Mouse (Mus musculus) hindbrain, embryonic 13.5 days (tissue): ENCODE results near the gene Ndrg2. TPM values are rescaled to one million over a fixed set of nuclear protein-coding genes. Genes with fewer than 3 reads are reported as not detected.

Experiments
- ATAC-seq: fragments of 200-750 bp; cut with Nextera tagmentation; 2 replicates; pipeline ENCODE4 v1.8.0; 2017; ENCODE audit warnings: moderate TSS enrichment; ENCODE audit not compliant: low FRiP score
- H3K27ac ChIP-seq: fragments of 300-500 bp; sonication (generic); 2 replicates; pipeline ENCODE4 v1.5.1; 2015; ENCODE audit warnings: inconsistent platforms, mild to moderate bottlenecking, moderate library complexity
- H3K27me3 ChIP-seq: fragments of 300-500 bp; sonication (generic); 2 replicates; pipeline ENCODE4 v1.6.1; 2015; ENCODE audit warnings: mild to moderate bottlenecking, inconsistent platforms
- H3K36me3 ChIP-seq: fragments of 300-500 bp; sonication (generic); 2 replicates; pipeline ENCODE4 v1.6.1; 2015; ENCODE audit warnings: mild to moderate bottlenecking, inconsistent platforms
- H3K4me1 ChIP-seq: fragments of 300-500 bp; sonication (generic); replicated peaks from 2 replicates; pipeline ENCODE4 v1.6.1; 2015; ENCODE audit warnings: inconsistent platforms
- H3K4me2 ChIP-seq: fragments of 300-500 bp; sonication (generic); 2 replicates; pipeline ENCODE4 v1.6.1; 2015; ENCODE audit warnings: inconsistent platforms, mild to moderate bottlenecking, moderate library complexity
- H3K4me3 ChIP-seq: fragments of 300-500 bp; sonication (generic); 2 replicates; pipeline ENCODE4 v1.5.1; 2015; ENCODE audit warnings: mild to moderate bottlenecking, inconsistent platforms
- H3K9ac ChIP-seq: fragments of 300-500 bp; sonication (generic); 2 replicates; pipeline ENCODE4 v1.6.1; 2015; ENCODE audit warnings: mild to moderate bottlenecking, inconsistent platforms
- H3K9me3 ChIP-seq: fragments of 300-500 bp; sonication (generic); 2 replicates; pipeline ENCODE4 v1.6.1; 2016; ENCODE audit warnings: inconsistent platforms
- WGBS: fragments of 180-500 bp; shearing (Covaris S2); methylation state at CpG from one replicate; pipeline ENCODE4 v1.1.7; 2015; 5-methylcytosine and 5-hydroxymethylcytosine counted together
- polyA plus RNA-seq: library from polyadenylated mRNA; unstranded; fragments of >200 nt; fragmentation: Nextera tagmentation; extraction: Ambion mirVana; gene quantifications from 2 replicates; pipeline ENCODE4 v1.2.1, GENCODE M21; 2015

Ndrg2 gene
- polyA plus RNA-seq, result 108 and 144 TPM in 2 replicates

DNA sequence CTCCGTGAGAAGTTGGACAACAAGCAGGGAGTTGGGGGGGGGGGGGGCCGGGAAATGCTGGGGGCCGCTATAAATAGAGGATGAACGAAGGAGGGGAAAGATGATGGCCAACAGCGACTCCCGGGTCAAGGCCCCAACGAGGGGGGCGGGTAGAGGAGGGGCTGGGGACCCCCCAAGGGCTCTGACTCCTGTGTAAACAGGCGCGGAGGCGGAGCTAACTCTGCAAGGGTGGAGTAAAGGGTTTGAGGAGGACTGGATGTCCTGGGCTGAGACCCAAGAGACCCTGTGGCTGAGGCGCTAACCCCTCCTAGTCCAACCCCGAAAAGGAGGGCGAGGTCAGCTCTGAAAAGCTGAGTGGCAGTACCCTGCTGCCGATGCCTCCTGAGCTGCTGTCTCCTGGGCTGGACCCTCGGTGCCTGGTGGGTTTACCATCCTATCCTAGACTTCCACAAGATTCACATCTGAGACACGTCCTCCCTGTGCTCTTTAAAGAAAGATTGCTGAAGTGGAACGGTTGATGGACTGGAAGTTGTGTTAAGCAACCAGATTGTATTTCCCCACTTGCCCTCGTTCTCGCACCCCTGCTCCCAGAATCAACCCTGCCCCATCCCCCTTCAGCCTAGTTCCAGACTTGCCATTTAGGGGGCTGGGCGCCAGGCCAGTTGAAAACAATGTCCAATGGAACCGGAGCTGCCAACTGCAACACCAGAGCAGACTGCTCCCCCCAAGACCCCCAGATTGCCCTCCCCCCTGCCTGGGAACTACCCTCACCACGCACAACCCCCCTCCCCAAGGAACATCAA lies at the start of gene Ndrg2:
TSS of gene Ndrg2 (minus strand) at position 199 of the 803 bp plus-strand sequence.
- Histone ChIP-seq H3K36me3 (no peaks in the 10 kb centered on the region), H3K9me3 (no peaks in the 10 kb centered on the region), H3K27ac (peak within 1 kb of the TSS; percentile 81), H3K27me3 (peaks cover 24% of the 10 kb centered on the region), H3K4me2 (peak within 1 kb of the TSS; percentile 98), H3K4me1 (peaks cover 23% of the 10 kb centered on the region), H3K4me3 (peak within 1 kb of the TSS; percentile 64), H3K9ac (peak within 1 kb of the TSS; percentile 83)
- WGBS, result 2% methylated on average over 21 of the region's 23 CpGs
- ATAC-seq, result peak; percentile 78

- H3K36me3 ChIP-seq, result no peaks in the 10 kb centered on the region
- no peaks in the 10 kb centered on the region for H3K4me1 ChIP-seq
- whole genome bisulfite sequencing, result 85% methylated on average over 2 of the region's 2 CpGs
- no peak overlapping the region for H3K27ac ChIP-seq
- H3K4me3 ChIP-seq, result no peak overlapping the region
- no peaks in the 10 kb centered on the region for H3K9me3 ChIP-seq
- no peaks in the 10 kb centered on the region for H3K27me3 ChIP-seq
- no peak overlapping the region for H3K9ac ChIP-seq
- no peak for ATAC-seq
- H3K4me2 ChIP-seq, result no peak overlapping the region
Measured at GRCm38 (mm10) chr14:51960316-51960715, 46.4 kb upstream of the Ndrg2 start.

DNA sequence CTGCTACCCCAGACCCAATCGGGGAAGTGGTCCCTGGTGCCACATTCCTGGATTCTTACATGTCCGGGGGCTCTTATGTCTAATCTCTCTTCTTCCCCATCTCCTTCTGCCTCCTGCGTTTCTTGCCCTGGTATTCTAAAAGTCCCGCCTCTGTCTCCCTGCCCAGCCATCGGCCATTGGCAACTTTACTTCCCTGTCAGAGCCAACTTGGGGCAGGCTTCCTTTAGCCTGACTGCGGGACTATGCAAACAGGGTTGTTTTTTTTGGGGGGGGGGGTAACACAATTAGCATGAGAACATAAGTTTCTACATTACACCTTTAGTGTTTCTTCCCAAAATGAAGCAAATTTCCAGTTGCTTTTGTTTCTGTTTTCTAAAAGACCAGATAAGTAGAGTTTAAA lies 29.4 kb upstream of the Ndrg2 start:
- Histone ChIP-seq H3K9ac (no peak overlapping the region), H3K27ac (no peak overlapping the region)
- ATAC-seq, result no peak

GRCm38 (mm10) chr14:51942236-51942635 lies 28.3 kb upstream of the Ndrg2 start:
- 70% methylated on average over 7 of the region's 7 CpGs for WGBS
- Histone ChIP-seq H3K9ac (no peak overlapping the region), H3K4me1 (no peaks in the 10 kb centered on the region; the same call in 1 of the 2 replicates), H3K9me3 (no peaks in the 10 kb centered on the region), H3K27ac (no peak overlapping the region), H3K27me3 (no peaks in the 10 kb centered on the region), H3K36me3 (no peaks in the 10 kb centered on the region), H3K4me2 (no peak overlapping the region), H3K4me3 (no peak overlapping the region)
- ATAC-seq, result no peak

More for the DNA sequence above, 29.4 kb upstream of the Ndrg2 start:
- H3K4me1 ChIP-seq, result no peaks in the 10 kb centered on the region; the same call in 1 of the 2 replicates
- no peak overlapping the region for H3K4me3 ChIP-seq
- no peaks in the 10 kb centered on the region for H3K9me3 ChIP-seq
- no peak overlapping the region for H3K4me2 ChIP-seq
- WGBS, result 81% methylated on average over 6 of the region's 6 CpGs
- H3K36me3 ChIP-seq, result no peaks in the 10 kb centered on the region
- no peaks in the 10 kb centered on the region for H3K27me3 ChIP-seq

DNA sequence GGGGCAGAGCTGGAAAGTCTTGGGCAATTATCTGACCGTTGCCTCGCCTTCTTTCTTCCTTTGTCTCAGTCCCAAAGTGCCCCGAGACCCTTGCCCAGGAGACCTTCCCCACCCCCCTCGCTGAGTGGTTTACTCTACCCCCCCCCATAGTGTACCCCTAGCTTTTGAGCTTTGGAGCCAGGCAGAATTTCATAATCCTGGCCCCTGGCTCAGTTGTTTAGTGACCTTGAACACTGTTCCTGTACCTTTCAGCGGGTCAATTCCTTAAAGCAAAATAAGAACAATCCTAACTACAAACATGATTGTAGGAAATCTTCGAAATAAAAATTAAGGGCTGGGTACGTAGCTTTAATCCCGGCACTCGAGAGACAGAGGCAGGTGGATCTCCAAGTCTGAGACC lies 27.6 kb upstream of the Ndrg2 start:
- WGBS, result 54% methylated on average over 9 of the region's 9 CpGs
- no peaks in the 10 kb centered on the region for H3K9me3 ChIP-seq
- H3K27ac ChIP-seq, result no peak overlapping the region
- no peaks in the 10 kb centered on the region for H3K27me3 ChIP-seq
- ATAC-seq, result no peak
- no peak overlapping the region for H3K4me3 ChIP-seq
- no peak overlapping the region for H3K9ac ChIP-seq
- H3K4me2 ChIP-seq, result no peak overlapping the region
- H3K4me1 ChIP-seq, result no peaks in the 10 kb centered on the region; the same call in 1 of the 2 replicates
- no peaks in the 10 kb centered on the region for H3K36me3 ChIP-seq

DNA sequence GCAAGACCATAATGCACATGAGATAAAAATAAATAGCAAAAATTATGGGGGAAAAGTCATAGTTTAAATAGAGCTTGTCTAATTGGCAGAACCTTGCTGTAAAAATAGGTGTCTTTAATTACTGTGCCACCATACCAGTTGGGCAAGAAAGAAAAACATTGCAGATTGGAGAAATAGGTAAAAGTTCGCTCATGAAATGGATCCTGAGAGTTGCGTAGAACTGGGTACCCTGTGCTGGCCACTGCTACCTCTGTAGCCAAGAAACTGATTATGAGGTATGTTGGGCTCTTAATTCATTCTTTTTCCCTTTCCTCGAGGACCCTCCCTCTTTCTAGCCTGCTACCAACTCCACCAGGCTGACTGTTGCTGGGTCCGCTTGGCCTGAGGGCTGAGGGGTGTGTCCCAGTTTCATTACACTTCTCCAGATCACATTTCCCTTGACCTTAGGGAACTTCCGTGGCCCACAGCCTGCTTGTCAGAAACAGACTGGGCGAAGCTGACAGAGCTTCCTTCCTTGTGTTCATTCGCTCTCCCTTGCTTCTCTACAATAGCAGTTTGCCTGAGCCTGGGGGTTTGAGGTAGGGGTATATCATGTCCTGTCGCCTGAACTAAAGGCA lies 27.1 kb upstream of the Ndrg2 start:
- H3K4me3 ChIP-seq, result no peak overlapping the region
- H3K9me3 ChIP-seq, result no peaks in the 10 kb centered on the region
- no peak overlapping the region for H3K27ac ChIP-seq
- no peaks in the 10 kb centered on the region for H3K27me3 ChIP-seq
- H3K4me1 ChIP-seq, result no peaks in the 10 kb centered on the region; the same call in 1 of the 2 replicates
- ATAC-seq, result no peak
- H3K4me2 ChIP-seq, result no peak overlapping the region
- 42% methylated on average over 8 of the region's 8 CpGs for WGBS
- H3K9ac ChIP-seq, result no peak overlapping the region
- H3K36me3 ChIP-seq, result no peaks in the 10 kb centered on the region

DNA sequence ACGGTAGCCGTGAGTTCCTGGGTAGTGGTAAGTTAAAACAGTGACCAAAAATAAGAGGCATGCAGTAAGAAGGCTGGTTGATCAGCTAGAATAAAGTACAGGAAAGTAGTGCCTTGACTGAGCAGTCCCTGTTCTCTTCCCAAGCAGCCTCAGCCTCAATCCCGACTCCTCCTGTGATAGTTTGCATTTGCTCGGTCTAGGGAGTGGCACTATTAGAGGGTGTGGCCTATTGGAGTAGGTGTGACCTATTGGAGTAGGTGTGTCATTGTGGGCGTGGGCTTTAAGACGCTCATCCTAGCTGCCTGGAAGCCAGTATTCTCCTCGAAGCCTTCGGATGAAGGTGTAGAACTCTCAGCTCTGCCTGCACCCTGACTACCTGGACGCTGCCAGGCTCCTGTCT lies 25.0 kb upstream of the Ndrg2 start:
- no peak overlapping the region for H3K27ac ChIP-seq
- H3K4me3 ChIP-seq, result no peak overlapping the region
- H3K9me3 ChIP-seq, result no peaks in the 10 kb centered on the region
- ATAC-seq, result no peak
- H3K4me2 ChIP-seq, result no peak overlapping the region
- H3K27me3 ChIP-seq, result no peaks in the 10 kb centered on the region
- WGBS, result 88% methylated on average over 9 of the region's 9 CpGs
- H3K36me3 ChIP-seq, result no peaks in the 10 kb centered on the region
- H3K4me1 ChIP-seq, result no peaks in the 10 kb centered on the region; the same call in 1 of the 2 replicates
- no peak overlapping the region for H3K9ac ChIP-seq

- H3K9me3 ChIP-seq, result no peaks in the 10 kb centered on the region
- no peak overlapping the region for H3K9ac ChIP-seq
- 85% methylated on average over 10 of the region's 10 CpGs for WGBS
- no peaks in the 10 kb centered on the region for H3K27me3 ChIP-seq
- ATAC-seq, result no peak
- no peaks in the 10 kb centered on the region for H3K36me3 ChIP-seq
- H3K4me3 ChIP-seq, result no peak overlapping the region
- no peak overlapping the region for H3K27ac ChIP-seq
- peaks cover 5% of the 10 kb centered on the region; the same call in 1 of the 2 replicates for H3K4me1 ChIP-seq
- no peak overlapping the region for H3K4me2 ChIP-seq
Measured at GRCm38 (mm10) chr14:51932092-51933020, 18.4 kb upstream of the Ndrg2 start.

DNA sequence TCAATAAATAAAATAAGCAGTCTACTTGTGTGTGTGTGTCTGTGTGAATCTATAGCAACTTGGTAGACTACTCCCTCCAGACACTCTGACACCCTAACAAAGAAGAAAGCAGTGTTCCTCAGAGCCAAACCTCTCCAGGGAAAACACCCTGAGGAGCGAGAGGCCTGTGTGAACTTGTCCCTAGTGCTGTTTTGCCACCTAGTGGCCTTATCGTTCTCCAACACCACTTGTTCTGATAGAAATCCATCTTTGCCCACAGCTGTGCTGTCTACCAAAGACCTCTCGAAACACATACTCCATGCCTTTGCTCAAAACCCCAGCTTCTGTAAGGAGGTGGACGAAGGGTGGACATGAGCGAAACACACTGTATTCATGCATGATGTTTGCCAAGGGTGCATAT lies 16.9 kb upstream of the Ndrg2 start:
- H3K4me2 ChIP-seq, result no peak overlapping the region
- H3K27me3 ChIP-seq, result no peaks in the 10 kb centered on the region
- 0 out of 2 replicates have a peak overlapping the region, but pooled peaks have one; percentile 30 for H3K27ac ChIP-seq
- peaks cover 5% of the 10 kb centered on the region; the same call in 1 of the 2 replicates for H3K4me1 ChIP-seq
- peak; percentile 82 for ATAC-seq
- H3K9ac ChIP-seq, result no peak overlapping the region
- WGBS, result 35% methylated on average over 5 of the region's 5 CpGs
- H3K36me3 ChIP-seq, result no peaks in the 10 kb centered on the region
- no peaks in the 10 kb centered on the region for H3K9me3 ChIP-seq
- no peak overlapping the region for H3K4me3 ChIP-seq

GRCm38 (mm10) chr14:51929968-51930367 lies 16.0 kb upstream of the Ndrg2 start:
- ATAC-seq, result no peak
- H3K27me3 ChIP-seq, result no peaks in the 10 kb centered on the region
- 80% methylated on average over 9 of the region's 9 CpGs for WGBS
- H3K9ac ChIP-seq, result no peak overlapping the region
- peaks cover 5% of the 10 kb centered on the region; the same call in 1 of the 2 replicates for H3K4me1 ChIP-seq
- H3K9me3 ChIP-seq, result no peaks in the 10 kb centered on the region
- H3K4me2 ChIP-seq, result no peak overlapping the region
- H3K27ac ChIP-seq, result no peak overlapping the region
- H3K36me3 ChIP-seq, result no peaks in the 10 kb centered on the region
- no peak overlapping the region for H3K4me3 ChIP-seq

GRCm38 (mm10) chr14:51929309-51929943 lies 15.5 kb upstream of the Ndrg2 start:
- 86% methylated on average over 8 of the region's 8 CpGs for WGBS
- no peaks in the 10 kb centered on the region for H3K27me3 ChIP-seq
- H3K4me2 ChIP-seq, result no peak overlapping the region
- no peak overlapping the region for H3K4me3 ChIP-seq
- no peak overlapping the region for H3K27ac ChIP-seq
- H3K4me1 ChIP-seq, result peaks cover 5% of the 10 kb centered on the region; the same call in 1 of the 2 replicates
- H3K9me3 ChIP-seq, result no peaks in the 10 kb centered on the region
- no peak for ATAC-seq
- no peak overlapping the region for H3K9ac ChIP-seq
- H3K36me3 ChIP-seq, result no peaks in the 10 kb centered on the region
